Mouse (Mus musculus): ENCODE results near the gene Cd2.

GRCm38 (mm10) chr3:101274041-101274770 lies 13.5 kb downstream of the Cd2 start:
- no peak for TF ChIP-seq ZKSCAN1 (IDR thresholded peaks at IDR 0.05; ENCODE audit: low read depth, low read length)
- no peak for TF ChIP-seq CTCF (IDR thresholded peaks at IDR 0.05 in 2 of 3, conservative IDR thresholded peaks at IDR 0.05 in 1 of 3; ENCODE audit: control insufficient read depth in 1 of 3, insufficient read depth in 1 of 3, low read depth in 2 of 3, low read length in 3 of 3, poor library complexity in 1 of 3, severe bottlenecking in 1 of 3)
- no peak for TF ChIP-seq USF2 (IDR thresholded peaks at IDR 0.05; ENCODE audit: borderline replicate concordance in 1 of 2, insufficient read depth in 1 of 2, low read depth in 1 of 2, low read length in 2 of 2)
- no peak for TF ChIP-seq MAX (IDR thresholded peaks at IDR 0.05; ENCODE audit: low read length)
- TF ChIP-seq CHD2 (IDR thresholded peaks at IDR 0.05; ENCODE audit: low read length), result no peak
- TF ChIP-seq MEF2A (IDR thresholded peaks at IDR 0.05; ENCODE audit: extremely low read depth, insufficient replicate concordance, low read depth, low read length, poor library complexity, severe bottlenecking), result no peak
- no peak for TF ChIP-seq POLR2A (IDR thresholded peaks at IDR 0.05; ENCODE audit: control insufficient read depth in 1 of 2, insufficient read depth in 1 of 2, low read depth in 1 of 2, low read length in 2 of 2, poor library complexity in 1 of 2)
- no peak for TF ChIP-seq HCFC1 (IDR thresholded peaks at IDR 0.05; ENCODE audit: low read depth, low read length)
- TF ChIP-seq GABPA (IDR thresholded peaks at IDR 0.05; ENCODE audit: low read depth, low read length), result no peak
- no peak for TF ChIP-seq MAFK (IDR thresholded peaks at IDR 0.05; ENCODE audit: borderline replicate concordance, low read depth, low read length)
- TF ChIP-seq TAL1 (IDR thresholded peaks at IDR 0.05; ENCODE audit: low read length), result no peak
- no peak for TF ChIP-seq MYB (IDR thresholded peaks at IDR 0.05; ENCODE audit: low read depth, low read length)

Measured in MEL (cell line).